Mouse (Mus musculus) cortical plate, adult 2 months (tissue): ENCODE results near the gene Cdc42bpb.

Experiments
- CTCF ChIP-seq: fragments of 200-500 bp; IDR thresholded peaks from 2 replicates; pipeline ENCODE4 v1.5.1; 2011; ENCODE audit warnings: mild to moderate bottlenecking, control low read depth, low read length; ENCODE audit not compliant: insufficient read depth; ENCODE audit errors: extremely low read depth
- POLR2A ChIP-seq: fragments of 200-500 bp; IDR thresholded peaks from 2 replicates; pipeline ENCODE4 v1.6.1; 2011; ENCODE audit warnings: mild to moderate bottlenecking, low read length, control low read depth; ENCODE audit not compliant: insufficient read depth; ENCODE audit errors: extremely low read depth

DNA sequence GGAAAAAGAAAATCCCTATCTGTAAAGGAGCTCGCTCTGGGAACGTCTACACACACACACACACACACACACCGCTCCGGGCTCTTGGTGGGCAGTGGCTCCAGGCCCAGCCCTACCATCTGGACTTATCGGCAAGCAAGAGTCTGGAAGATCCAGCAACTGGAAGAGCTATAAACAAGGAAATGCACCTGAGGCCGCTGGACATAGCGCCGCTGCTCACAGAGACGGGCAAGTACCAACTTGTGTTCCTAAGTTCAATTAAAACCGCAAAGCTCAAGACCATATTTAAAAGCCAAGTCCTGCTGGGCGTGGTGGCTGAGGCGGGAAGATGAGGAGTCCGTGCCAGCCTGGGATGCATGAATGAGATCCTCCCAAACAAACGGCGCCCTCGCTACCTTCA, 16.8 kb downstream of the Cdc42bpb start:
- TF ChIP-seq POLR2A (no peak), CTCF (no peak)
